Mouse (Mus musculus) intestine, embryonic 15.5 days (tissue): ENCODE measurements around the gene Zfp367. TPM values are rescaled to one million over a fixed set of nuclear protein-coding genes. Genes with fewer than 3 reads are reported as not detected.

Experiments
- ATAC-seq: fragments of 200-750 bp; cut with Nextera tagmentation; 2 replicates; pipeline ENCODE4 v1.8.0; 2017; ENCODE audit warnings: moderate TSS enrichment, moderate library complexity
- H3K27ac ChIP-seq: fragments of 300-500 bp; sonication (generic); 2 replicates; pipeline ENCODE4 v1.5.1; 2015; ENCODE audit warnings: mild to moderate bottlenecking, inconsistent platforms
- H3K27me3 ChIP-seq: fragments of 300-500 bp; sonication (generic); replicated peaks from 2 replicates; pipeline ENCODE4 v1.6.1; 2015; ENCODE audit warnings: inconsistent platforms
- H3K36me3 ChIP-seq: fragments of 300-500 bp; sonication (generic); 2 replicates; pipeline ENCODE4 v1.6.1; 2015; ENCODE audit warnings: inconsistent platforms
- H3K4me1 ChIP-seq: fragments of 300-500 bp; sonication (generic); replicated peaks from 2 replicates; pipeline ENCODE4 v1.6.1; 2015; ENCODE audit warnings: inconsistent platforms
- H3K4me2 ChIP-seq: fragments of 300-500 bp; sonication (generic); replicated peaks from 2 replicates; pipeline ENCODE4 v1.6.1; 2015; ENCODE audit warnings: mild to moderate bottlenecking, inconsistent platforms
- H3K4me3 ChIP-seq: fragments of 300-500 bp; sonication (generic); replicated peaks from 2 replicates; pipeline ENCODE4 v1.5.1; 2015; ENCODE audit warnings: inconsistent platforms
- H3K9ac ChIP-seq: fragments of 300-500 bp; sonication (generic); 2 replicates; pipeline ENCODE4 v1.6.1; 2015; ENCODE audit warnings: inconsistent platforms
- H3K9me3 ChIP-seq: fragments of 300-500 bp; sonication (generic); 2 replicates; pipeline ENCODE4 v1.6.1; 2016; ENCODE audit warnings: inconsistent platforms
- WGBS: fragments of 180-500 bp; shearing (Covaris S2); methylation state at CpG from one replicate; pipeline ENCODE4 v1.1.7; 2015; 5-methylcytosine and 5-hydroxymethylcytosine counted together
- polyA plus RNA-seq: library from polyadenylated mRNA; unstranded; fragments of >200 nt; fragmentation: Nextera tagmentation; extraction: Ambion mirVana; gene quantifications from 2 replicates; pipeline ENCODE4 v1.2.1, GENCODE M21; 2015

Gene Zfp367
- polyA plus RNA-seq, 1 experiment from 2014 or later: 21.6 TPM

DNA sequence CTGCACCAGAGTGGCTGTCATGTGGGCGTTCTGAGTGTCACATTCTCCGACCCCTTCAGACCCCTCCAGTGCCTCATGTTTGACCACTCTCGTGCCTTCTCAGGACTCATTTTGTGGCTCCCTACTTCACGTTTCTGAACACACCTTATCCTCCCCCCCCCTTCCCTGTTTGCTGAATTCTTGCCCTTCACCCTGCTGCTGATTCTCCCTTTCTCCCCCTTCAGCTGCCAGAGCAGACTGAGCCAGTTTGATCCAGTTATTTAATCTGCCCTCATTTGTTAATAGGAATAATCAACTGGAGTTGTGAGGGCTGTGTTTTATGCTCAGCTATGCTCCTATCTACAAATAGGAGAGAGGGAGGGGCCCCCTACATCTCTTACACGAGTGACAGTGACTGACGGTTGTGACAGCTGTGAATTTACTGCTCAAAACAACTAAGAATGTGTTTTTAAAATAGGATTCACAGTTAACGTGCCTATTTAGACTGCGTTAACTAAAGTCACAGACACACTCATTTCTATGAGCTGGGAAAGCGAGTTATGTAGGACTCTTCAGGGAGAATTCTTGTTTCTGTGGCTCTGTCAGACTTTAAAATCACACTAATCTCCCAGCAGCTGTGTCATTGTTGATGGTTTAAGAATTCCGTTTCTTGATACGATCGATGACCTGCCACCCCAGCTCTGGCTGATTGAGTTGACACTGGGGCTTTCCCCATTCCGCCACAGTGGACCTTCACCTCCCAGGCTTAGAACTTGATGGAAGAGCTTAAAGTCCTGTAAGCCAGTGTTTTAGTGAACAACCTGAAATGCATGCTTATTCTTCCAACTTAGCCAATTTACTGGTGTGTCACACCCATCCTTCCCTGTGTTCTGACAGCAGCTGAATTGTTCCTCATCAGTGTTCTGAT, 26.0 kb upstream of the Zfp367 start:
- no peaks in the 10 kb centered on the region; the same call in 1 of the 2 replicates for H3K36me3 ChIP-seq
- no peak overlapping the region for H3K27ac ChIP-seq
- ATAC-seq: no peak
- H3K27me3 ChIP-seq: no peaks in the 10 kb centered on the region
- no peaks in the 10 kb centered on the region for H3K4me1 ChIP-seq
- H3K4me3 ChIP-seq: no peak overlapping the region
- no peak overlapping the region for H3K9ac ChIP-seq
- no peaks in the 10 kb centered on the region for H3K9me3 ChIP-seq
- 76% methylated on average over 13 of the region's 13 CpGs for WGBS
- no peak overlapping the region for H3K4me2 ChIP-seq

DNA sequence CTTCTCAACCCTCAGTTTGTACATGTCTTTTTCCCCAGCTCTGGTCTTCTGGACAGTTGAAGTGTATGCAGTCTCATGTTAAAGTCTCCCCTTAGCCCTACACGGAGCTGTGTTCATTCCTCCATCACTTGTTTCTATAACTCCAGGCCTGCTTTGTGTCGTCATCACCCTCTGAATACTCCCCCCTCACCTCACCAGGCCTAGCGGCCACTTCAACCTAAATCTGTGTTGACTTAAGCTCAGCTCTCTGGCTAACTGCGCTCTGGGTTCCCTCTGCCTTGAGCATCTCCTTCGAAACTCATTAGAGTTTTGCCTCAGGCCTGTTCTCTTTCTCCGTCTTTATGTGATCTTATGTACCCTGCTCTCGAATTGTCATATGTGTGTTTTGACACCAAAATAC, 25.0 kb upstream of the Zfp367 start:
- Histone ChIP-seq H3K4me3 (no peak overlapping the region), H3K27ac (no peak overlapping the region), H3K9me3 (no peaks in the 10 kb centered on the region), H3K9ac (no peak overlapping the region), H3K4me2 (no peak overlapping the region), H3K4me1 (no peaks in the 10 kb centered on the region), H3K36me3 (peaks cover 2% of the 10 kb centered on the region; the same call in 1 of the 2 replicates), H3K27me3 (no peaks in the 10 kb centered on the region)
- 79% methylated on average over 7 of the region's 7 CpGs for WGBS
- no peak for ATAC-seq

DNA sequence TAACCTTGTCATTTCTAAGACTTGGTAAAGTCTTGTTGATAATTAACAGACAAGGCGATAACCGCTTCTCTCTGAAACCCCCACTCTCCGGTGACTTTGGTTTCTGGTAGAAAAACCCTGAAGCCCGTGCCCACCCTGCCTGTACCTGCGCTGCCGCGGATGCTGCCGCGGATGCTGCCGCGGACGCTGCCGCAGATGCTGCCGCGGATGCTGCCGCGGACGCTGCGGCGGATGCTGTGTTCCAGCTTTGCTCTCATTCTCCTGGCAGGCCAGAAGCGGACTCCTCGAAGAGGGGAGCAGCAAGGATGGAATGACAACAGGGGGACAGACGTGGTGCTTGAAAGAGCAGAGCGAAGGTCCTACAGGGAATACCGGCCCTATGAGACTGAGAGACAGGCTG, 16.7 kb upstream of the Zfp367 start:
- Histone ChIP-seq H3K4me3 (no peak overlapping the region), H3K9me3 (peaks cover 16% of the 10 kb centered on the region), H3K4me2 (no peak overlapping the region), H3K27me3 (no peaks in the 10 kb centered on the region), H3K27ac (no peak overlapping the region), H3K36me3 (peaks cover 24% of the 10 kb centered on the region), H3K9ac (no peak overlapping the region), H3K4me1 (no peaks in the 10 kb centered on the region)
- WGBS: 97% methylated on average over 25 of the region's 25 CpGs
- ATAC-seq: no peak

DNA sequence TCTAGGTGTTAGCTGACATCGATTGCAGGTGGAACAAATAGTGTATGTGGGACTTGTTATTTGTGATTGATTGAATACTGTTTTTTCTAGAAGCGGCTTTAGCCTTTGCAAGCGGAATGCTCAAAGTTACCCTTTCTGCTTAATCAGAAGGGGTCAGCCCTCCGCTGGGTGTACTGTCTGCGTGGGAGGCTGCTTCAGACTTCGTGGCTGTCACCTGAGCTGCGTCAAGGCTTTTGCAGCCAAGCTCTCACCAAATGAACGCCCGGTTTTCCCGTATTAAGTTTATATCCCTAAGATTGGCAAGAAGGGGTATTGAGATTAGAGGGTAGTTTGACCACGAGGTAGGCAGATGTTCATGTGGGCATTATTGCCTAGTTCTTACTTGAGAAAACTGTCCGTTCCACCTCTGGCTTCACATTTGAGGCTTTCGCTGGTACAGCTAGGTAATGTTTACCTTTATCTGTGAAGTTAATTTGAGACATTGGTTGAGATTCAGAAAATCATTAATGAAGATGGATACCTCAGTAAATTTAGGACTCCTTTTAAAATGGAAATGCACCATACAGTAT, 10.2 kb upstream of the Zfp367 start:
- peaks cover 13% of the 10 kb centered on the region for H3K4me1 ChIP-seq
- H3K27me3 ChIP-seq: no peaks in the 10 kb centered on the region
- 45% methylated on average over 13 of the region's 13 CpGs for WGBS
- H3K9ac ChIP-seq: peak overlapping the region; percentile 84; the same call in 1 of the 2 replicates
- H3K27ac ChIP-seq: no peak overlapping the region
- H3K4me3 ChIP-seq: peak overlapping the region; percentile 89
- 0 out of 2 replicates have a peak, but pooled peaks cover under 1% of the 10 kb centered on the region for H3K9me3 ChIP-seq
- no peaks in the 10 kb centered on the region; the same call in 1 of the 2 replicates for H3K36me3 ChIP-seq
- no peak for ATAC-seq
- H3K4me2 ChIP-seq: peak overlapping the region; percentile 98

DNA sequence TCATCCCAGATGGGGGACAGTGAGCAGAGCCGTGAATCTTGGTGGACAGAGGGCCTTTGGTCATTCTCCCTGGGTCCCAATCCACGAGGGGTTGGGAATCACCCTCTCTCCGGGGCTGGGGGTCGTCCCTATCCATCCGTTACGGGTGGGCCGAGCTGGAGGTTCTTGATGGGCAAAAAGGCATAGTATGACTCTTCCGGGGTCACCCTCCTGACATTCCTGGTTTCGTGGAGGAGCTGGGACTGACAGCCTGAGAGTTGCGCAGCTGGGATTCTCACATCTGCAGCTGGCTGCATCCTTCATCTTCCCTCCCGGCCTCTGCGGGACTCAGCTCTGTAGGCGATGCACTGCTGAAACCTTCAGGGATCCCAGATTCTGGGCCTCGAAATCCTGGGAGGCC, 9.6 kb upstream of the Zfp367 start:
- H3K36me3 ChIP-seq: no peaks in the 10 kb centered on the region; the same call in 1 of the 2 replicates
- no peak overlapping the region for H3K27ac ChIP-seq

DNA sequence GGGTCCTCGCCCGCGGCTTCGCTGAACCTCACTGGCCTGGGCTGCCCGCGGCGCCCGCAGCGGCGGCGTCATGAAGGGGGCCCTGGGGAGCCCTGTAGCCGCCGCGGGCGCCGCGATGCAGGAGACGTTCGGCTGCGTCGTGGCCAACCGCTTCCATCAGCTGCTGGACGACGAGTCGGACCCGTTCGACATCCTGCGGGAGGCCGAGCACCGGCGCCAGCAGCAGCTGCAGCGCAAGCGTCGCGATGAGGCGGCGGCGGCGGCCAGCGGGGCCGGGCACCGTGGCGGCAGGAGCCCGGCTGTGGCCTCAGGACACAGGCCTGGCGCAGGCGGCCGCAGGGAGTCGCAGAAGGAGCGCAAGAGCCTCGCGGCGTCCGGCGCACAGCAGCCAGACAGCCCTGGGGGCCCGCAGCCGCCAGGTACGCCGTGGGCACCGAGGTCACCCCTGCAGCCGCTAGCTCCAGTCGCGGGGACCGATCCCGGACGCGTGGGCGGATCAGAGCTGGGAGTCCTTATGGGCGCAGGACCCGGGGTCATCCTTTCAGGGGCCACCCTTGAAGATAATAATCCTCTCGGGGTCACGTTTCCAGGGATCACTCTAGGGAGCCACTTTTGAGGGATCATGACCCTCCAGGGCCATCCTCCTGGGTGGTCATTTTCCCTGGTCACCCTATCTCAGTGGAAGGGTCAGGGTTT, 9.1 kb upstream of the Zfp367 start:
- peak overlapping the region; percentile 81 for H3K27ac ChIP-seq
- H3K36me3 ChIP-seq: no peaks in the 10 kb centered on the region
- H3K9me3 ChIP-seq: no peaks in the 10 kb centered on the region
- H3K9ac ChIP-seq: peak overlapping the region; percentile 84
- peak overlapping the region; percentile 89 for H3K4me3 ChIP-seq
- ATAC-seq: peak; percentile 79
- peaks cover 13% of the 10 kb centered on the region for H3K4me1 ChIP-seq
- no peaks in the 10 kb centered on the region for H3K27me3 ChIP-seq
- WGBS: under 1% methylated on average over 68 of the region's 71 CpGs
- H3K4me2 ChIP-seq: peak overlapping the region; percentile 98

More for the DNA sequence above, 9.6 kb upstream of the Zfp367 start:
- peak overlapping the region; percentile 84 for H3K9ac ChIP-seq
- H3K9me3 ChIP-seq: no peaks in the 10 kb centered on the region
- peak overlapping the region; percentile 89 for H3K4me3 ChIP-seq
- WGBS: 4% methylated on average over 14 of the region's 14 CpGs
- H3K4me1 ChIP-seq: peaks cover 13% of the 10 kb centered on the region
- no peaks in the 10 kb centered on the region for H3K27me3 ChIP-seq
- H3K4me2 ChIP-seq: peak overlapping the region; percentile 98
- ATAC-seq: peak; percentile 0; the same call in 1 of the 2 replicates

DNA sequence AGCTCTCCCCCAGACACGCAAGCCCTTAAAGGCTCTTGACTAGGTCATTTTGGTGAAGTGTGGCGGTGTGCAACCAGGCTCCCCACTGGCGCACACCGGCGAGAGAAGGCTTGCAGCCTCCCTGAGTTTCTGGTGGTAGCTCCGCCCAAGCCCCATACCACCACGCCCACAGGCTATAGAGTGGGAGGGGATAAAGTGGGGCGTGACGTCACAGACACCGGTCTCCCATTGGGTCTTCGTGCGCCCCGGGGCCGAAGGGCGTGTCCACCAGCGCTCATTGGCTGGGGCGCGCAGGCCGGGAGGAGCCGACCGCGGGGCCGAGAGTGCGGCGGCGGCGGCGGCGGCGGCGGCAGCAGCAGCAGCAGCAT, 8.5 kb upstream of the Zfp367 start, which contains the start of gene Habp4:
Gene Habp4, plus strand, starts transcription at position 277 of the 368 bp plus-strand sequence.
- ATAC-seq: peak; percentile 99
- Histone ChIP-seq H3K9me3 (no peaks in the 10 kb centered on the region), H3K4me1 (peaks cover 13% of the 10 kb centered on the region), H3K27ac (peak within 1 kb of the TSS; percentile 81), H3K9ac (peak within 1 kb of the TSS; percentile 84), H3K4me3 (peak within 1 kb of the TSS; percentile 89), H3K27me3 (no peaks in the 10 kb centered on the region), H3K4me2 (peak within 1 kb of the TSS; percentile 98), H3K36me3 (no peaks in the 10 kb centered on the region)
- WGBS: under 1% methylated on average over 31 of the region's 31 CpGs

DNA sequence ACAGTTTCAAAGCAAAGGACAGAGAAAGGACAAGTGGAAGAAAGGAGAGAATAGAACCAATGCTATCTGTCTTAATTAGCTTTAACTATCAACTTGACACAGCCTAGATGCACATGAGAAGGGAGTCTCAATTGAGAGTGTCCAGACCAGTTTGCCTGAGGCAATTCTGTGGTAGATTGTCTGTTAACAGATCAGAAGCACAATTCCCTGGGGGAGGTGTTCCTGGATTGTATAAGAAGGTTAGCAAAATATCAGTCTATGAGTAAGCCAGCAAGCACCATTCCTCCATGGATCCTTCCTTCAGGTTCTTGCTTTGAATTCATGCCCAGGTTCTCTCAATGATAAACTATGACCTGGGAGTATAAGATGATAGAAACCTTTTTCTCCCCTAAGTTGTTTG, 4.0 kb upstream of the Zfp367 start:
- no peak overlapping the region for H3K4me2 ChIP-seq
- H3K36me3 ChIP-seq: no peaks in the 10 kb centered on the region
- H3K27me3 ChIP-seq: no peaks in the 10 kb centered on the region
- no peak overlapping the region for H3K4me3 ChIP-seq
- no peak overlapping the region for H3K27ac ChIP-seq
- no peak overlapping the region for H3K9ac ChIP-seq
- H3K9me3 ChIP-seq: no peaks in the 10 kb centered on the region
- no peak for ATAC-seq
- H3K4me1 ChIP-seq: peaks cover 6% of the 10 kb centered on the region

DNA sequence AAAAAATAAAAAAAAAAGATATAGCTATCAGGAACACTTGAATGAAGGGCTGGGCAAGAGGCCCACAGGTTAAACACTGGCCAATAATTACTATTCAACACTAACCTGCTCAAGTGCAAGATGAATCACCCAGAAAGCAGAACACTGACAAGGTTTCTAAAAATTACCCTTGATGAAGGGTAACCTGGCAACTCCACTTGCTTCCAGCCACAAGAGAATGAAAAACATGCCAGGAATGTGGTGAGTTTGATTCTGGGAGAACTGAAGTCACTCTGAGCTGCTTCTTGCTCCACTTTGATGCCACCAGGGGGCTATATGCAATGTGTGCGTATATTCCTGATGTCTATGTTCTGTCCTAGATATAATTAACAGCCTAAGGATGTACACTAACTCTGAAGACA, 2.2 kb upstream of the Zfp367 start:
- H3K4me2 ChIP-seq: no peak overlapping the region
- WGBS: 12% methylated on average over 1 of the region's 1 CpGs
- H3K9me3 ChIP-seq: no peaks in the 10 kb centered on the region
- peaks cover 5% of the 10 kb centered on the region for H3K4me1 ChIP-seq
- H3K9ac ChIP-seq: no peak overlapping the region
- H3K27ac ChIP-seq: no peak overlapping the region
- H3K27me3 ChIP-seq: no peaks in the 10 kb centered on the region
- no peak for ATAC-seq
- no peaks in the 10 kb centered on the region for H3K36me3 ChIP-seq
- H3K4me3 ChIP-seq: no peak overlapping the region

DNA sequence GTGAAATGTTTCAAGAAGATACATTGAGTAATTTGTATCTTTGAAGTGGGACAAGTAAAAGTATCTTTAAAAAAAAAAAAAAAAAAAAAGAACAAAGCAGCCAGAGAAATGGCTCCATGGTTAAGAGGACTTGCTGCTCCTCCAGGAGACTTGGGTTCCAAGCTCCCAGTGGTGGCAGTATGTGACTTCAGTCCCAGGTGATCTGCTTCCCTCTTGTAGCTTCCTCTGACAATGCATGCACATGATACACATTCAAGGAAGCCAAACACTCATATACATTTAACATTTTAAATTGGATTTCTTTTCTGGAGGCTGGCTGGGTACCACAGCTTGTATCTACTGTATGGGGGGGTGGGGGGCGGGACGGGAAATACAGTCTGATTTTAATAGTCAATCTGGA, 1.6 kb upstream of the Zfp367 start:
- H3K4me3 ChIP-seq: no peak overlapping the region
- WGBS: 59% methylated on average over 2 of the region's 2 CpGs
- no peak overlapping the region for H3K4me2 ChIP-seq
- H3K27me3 ChIP-seq: no peaks in the 10 kb centered on the region
- H3K36me3 ChIP-seq: no peaks in the 10 kb centered on the region
- no peak for ATAC-seq
- H3K9ac ChIP-seq: no peak overlapping the region
- no peak overlapping the region for H3K27ac ChIP-seq
- H3K4me1 ChIP-seq: peaks cover 7% of the 10 kb centered on the region
- H3K9me3 ChIP-seq: no peaks in the 10 kb centered on the region

DNA sequence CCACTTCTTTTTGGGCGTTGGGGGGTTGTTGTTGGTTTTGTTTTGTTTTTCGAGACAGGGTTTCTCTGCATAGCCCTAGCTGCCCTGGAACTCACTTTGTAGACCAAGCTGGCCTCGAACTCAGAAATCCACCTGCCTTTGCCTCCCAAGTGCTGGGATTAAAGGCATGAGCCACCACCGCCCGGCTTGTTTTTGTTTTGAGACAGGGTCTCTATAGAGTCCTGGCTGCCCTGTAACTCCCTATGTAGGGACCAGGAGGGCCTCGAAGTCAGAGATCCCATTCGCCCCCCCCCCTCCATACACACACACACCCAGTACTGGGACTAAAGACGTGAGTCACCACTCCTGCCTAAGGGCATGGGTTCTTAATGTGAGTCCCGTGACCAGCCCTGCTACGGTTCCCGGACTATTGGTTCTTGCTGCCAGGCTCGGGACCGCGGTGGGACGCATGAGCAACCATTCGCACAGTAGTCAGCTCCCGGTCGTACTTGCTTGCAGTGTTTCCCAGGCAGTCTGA, 807 bp upstream of the Zfp367 start:
- WGBS: 2% methylated on average over 18 of the region's 18 CpGs
- H3K4me1 ChIP-seq: peaks cover 7% of the 10 kb centered on the region
- peak; percentile 55 for ATAC-seq

DNA sequence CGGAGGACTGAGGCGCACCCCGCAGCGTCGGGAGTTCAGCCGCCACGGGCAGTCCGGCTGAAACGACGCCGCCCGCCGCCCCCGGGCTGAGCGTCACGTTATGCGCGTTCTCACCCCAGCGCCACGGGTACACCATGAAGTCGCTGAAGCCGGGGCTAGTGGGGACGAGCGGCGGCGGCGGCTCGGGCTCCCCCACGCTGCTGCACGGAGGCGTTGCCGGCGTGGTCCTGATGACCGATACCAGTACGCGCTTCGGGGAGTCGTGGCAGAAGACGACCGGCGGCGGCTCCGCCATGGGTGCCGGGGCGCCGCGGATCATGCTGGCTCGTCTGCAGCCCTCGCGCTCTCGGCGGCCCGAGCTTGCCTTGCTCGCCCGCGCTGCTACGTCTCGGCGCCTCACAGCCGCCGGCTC, 325 bp downstream of the Zfp367 start:
- Histone ChIP-seq H3K9ac (peak overlapping the region; percentile 77), H3K9me3 (no peaks in the 10 kb centered on the region), H3K27me3 (no peaks in the 10 kb centered on the region), H3K4me2 (peak overlapping the region; percentile 93), H3K4me3 (peak overlapping the region; percentile 97), H3K4me1 (peaks cover 7% of the 10 kb centered on the region), H3K27ac (peak overlapping the region; percentile 94), H3K36me3 (no peaks in the 10 kb centered on the region)
- WGBS: under 1% methylated on average over 60 of the region's 61 CpGs
- ATAC-seq: peak; percentile 39

More for the DNA sequence above, 807 bp upstream of the Zfp367 start:
- H3K4me3 ChIP-seq: peak overlapping the region; percentile 97
- 0 out of 2 replicates have a peak overlapping the region, but pooled peaks have one; percentile 7 for H3K27ac ChIP-seq
- peak overlapping the region; percentile 32; the same call in 1 of the 2 replicates for H3K9ac ChIP-seq
- H3K4me2 ChIP-seq: peak overlapping the region; percentile 93
- no peaks in the 10 kb centered on the region for H3K36me3 ChIP-seq
- H3K9me3 ChIP-seq: no peaks in the 10 kb centered on the region
- no peaks in the 10 kb centered on the region for H3K27me3 ChIP-seq
